Mouse (Mus musculus): ENCODE data around the gene Adgrg2.

Adgrg2 gene

GRCm38 (mm10) chrX:160390464-160390956 is at the start of gene Adgrg2:
Gene Adgrg2 (plus strand): TSS chrX:160390690.
- DNase-seq = peak; percentile 11

- DNase-seq = no peak
Measured at GRCm38 (mm10) chrX:160350995-160351394, 39.5 kb upstream of the Adgrg2 start.

GRCm38 (mm10) chrX:160351967-160352677 is 38.4 kb upstream of the Adgrg2 start:
- DNase-seq = no peak

GRCm38 (mm10) chrX:160384748-160385501 is 5.6 kb upstream of the Adgrg2 start:
- DNase-seq = no peak

GRCm38 (mm10) chrX:160385502-160385772 is 5.1 kb upstream of the Adgrg2 start:
- no peak for DNase-seq

- DNase-seq = no peak
Measured at GRCm38 (mm10) chrX:160412930-160413453, 22.5 kb downstream of the Adgrg2 start.

GRCm38 (mm10) chrX:160413881-160414395 is 23.4 kb downstream of the Adgrg2 start:
- no peak for DNase-seq

GRCm38 (mm10) chrX:160418397-160418796 is 27.9 kb downstream of the Adgrg2 start:
- DNase-seq = no peak

GRCm38 (mm10) chrX:160423737-160424136 is 33.2 kb downstream of the Adgrg2 start:
- DNase-seq = no peak

- peak; percentile 16 for DNase-seq
Measured at GRCm38 (mm10) chrX:160426486-160426885, 36.0 kb downstream of the Adgrg2 start.

GRCm38 (mm10) chrX:160426930-160427329 is 36.4 kb downstream of the Adgrg2 start:
- DNase-seq = no peak

- DNase-seq = no peak
Measured at GRCm38 (mm10) chrX:160432192-160432591, 41.7 kb downstream of the Adgrg2 start.

- DNase-seq = no peak
Measured at GRCm38 (mm10) chrX:160441272-160441671, 50.8 kb downstream of the Adgrg2 start.

GRCm38 (mm10) chrX:160448351-160448750 is 57.9 kb downstream of the Adgrg2 start:
- DNase-seq = no peak

GRCm38 (mm10) chrX:160449363-160449762 is 58.9 kb downstream of the Adgrg2 start:
- no peak for DNase-seq

- DNase-seq = no peak
Measured at GRCm38 (mm10) chrX:160455686-160456085, 65.2 kb downstream of the Adgrg2 start.

- no peak for DNase-seq
Measured at GRCm38 (mm10) chrX:160471257-160471786, 80.8 kb downstream of the Adgrg2 start.

- DNase-seq = no peak
Measured at GRCm38 (mm10) chrX:160489784-160490183, 99.3 kb downstream of the Adgrg2 start.

GRCm38 (mm10) chrX:160494333-160494732 is 103.8 kb downstream of the Adgrg2 start:
- no peak for DNase-seq

GRCm38 (mm10) chrX:160494921-160495320 is 104.4 kb downstream of the Adgrg2 start:
- no peak for DNase-seq

- no peak for DNase-seq
Measured at GRCm38 (mm10) chrX:160496473-160496872, 106.0 kb downstream of the Adgrg2 start.

GRCm38 (mm10) chrX:160501095-160501494 is 110.6 kb downstream of the Adgrg2 start:
- DNase-seq = no peak

GRCm38 (mm10) chrX:160501687-160502047 is 111.2 kb downstream of the Adgrg2 start:
- DNase-seq = no peak
